Comparison of ENCODE assay signal across 29 mouse cellular contexts in genomic region chr8:21006801-21007200, GRCm38 (mm10). TPM values are rescaled to one million over a fixed set of nuclear protein-coding genes. Genes with fewer than 3 reads are reported as not detected.
DNase-seq lines count a peak whose midpoint lies in the region.
"Had no signal": no experiment of that assay in that cellular context is flagged by ENCODE, and none has a peak within 500 bp of the region (broad histone marks: within the 10 kb centered on the region; RNA-seq: fewer than 3 reads in every experiment).

No protein-coding gene starts in this region.

- DNase-seq in adrenal gland, adult 2 months = peak; percentile 36
- DNase-seq in adrenal gland, postnatal 25 days = no peak
- DNase-seq in 3T3-L1 (ENCODE audit: low read depth, low spot score) (peak; percentile 0), R1 (ENCODE audit: low read depth, low spot score) (peak; percentile 70)
- DNase-seq in cerebellum, postnatal 36 days = no peak
- DNase-seq in kidney, postnatal 10 days = no peak
- DNase-seq: adrenal gland, postnatal 36 days; cerebellum, adult 11-12 months; cerebellum, adult 2 months; cerebellum, adult 9-10 months; cerebellum, postnatal 10 days; cerebellum, postnatal 25 days; embryo, embryonic 11 days had no signal

RNA-seq across cellular contexts. Expression of gene Defa21, which starts 18.5 kb away (rescaled TPM):
- total RNA-seq in adrenal gland, adult 2 months (2021) = not detected
- polyA plus RNA-seq in adrenal gland, adult 2 months (2012; rRNA removed) = not detected in 2 replicates
- total RNA-seq in adrenal gland, postnatal 25 days (2021) = not detected in 2 replicates
- total RNA-seq: adrenal gland, adult 18-20 months; adrenal gland, postnatal 36 days; common myeloid progenitor, adult 5-6 weeks; G1E; gastrocnemius, adult 18-20 months had no signal
- polyA plus RNA-seq: activated CD4-positive, CD25-positive, alpha-beta regulatory T cell, adult 4 months; C2C12; cerebellum, adult 2 months; embryonic facial prominence, embryonic 11.5 days; embryonic facial prominence, embryonic 13.5 days; embryonic facial prominence, embryonic 15.5 days; erythroblast, embryonic 14.5 days; forebrain, embryonic 10.5 days; forebrain, embryonic 12.5 days; forebrain, embryonic 14.5 days; forebrain, embryonic 16.5 days; frontal cortex, adult 2 months; G1E; Patski had no signal

RNA-seq across cellular contexts. Expression of gene Defa23, which starts 48.0 kb away (rescaled TPM):
- not detected for total RNA-seq in adrenal gland, adult 2 months (2021)
- polyA plus RNA-seq in adrenal gland, adult 2 months (2012; rRNA removed) = not detected in 2 replicates
- total RNA-seq in adrenal gland, postnatal 25 days (2021) = not detected in 2 replicates
- total RNA-seq: adrenal gland, adult 18-20 months; adrenal gland, postnatal 36 days; common myeloid progenitor, adult 5-6 weeks; G1E; gastrocnemius, adult 18-20 months had no signal
- polyA plus RNA-seq: activated CD4-positive, CD25-positive, alpha-beta regulatory T cell, adult 4 months; C2C12; cerebellum, adult 2 months; embryonic facial prominence, embryonic 11.5 days; embryonic facial prominence, embryonic 13.5 days; embryonic facial prominence, embryonic 15.5 days; erythroblast, embryonic 14.5 days; forebrain, embryonic 10.5 days; forebrain, embryonic 12.5 days; forebrain, embryonic 14.5 days; forebrain, embryonic 16.5 days; frontal cortex, adult 2 months; G1E; Patski had no signal

RNA-seq across cellular contexts. Expression of gene Defa35, which starts 58.0 kb away (rescaled TPM):
- not detected for total RNA-seq in adrenal gland, adult 2 months (2021)
- not detected in 2 replicates for polyA plus RNA-seq in adrenal gland, adult 2 months (2012; rRNA removed)
- not detected in 2 replicates for total RNA-seq in adrenal gland, postnatal 25 days (2021)
- total RNA-seq: adrenal gland, adult 18-20 months; adrenal gland, postnatal 36 days; common myeloid progenitor, adult 5-6 weeks; G1E; gastrocnemius, adult 18-20 months had no signal
- polyA plus RNA-seq: activated CD4-positive, CD25-positive, alpha-beta regulatory T cell, adult 4 months; C2C12; cerebellum, adult 2 months; embryonic facial prominence, embryonic 11.5 days; embryonic facial prominence, embryonic 13.5 days; embryonic facial prominence, embryonic 15.5 days; erythroblast, embryonic 14.5 days; forebrain, embryonic 10.5 days; forebrain, embryonic 12.5 days; forebrain, embryonic 14.5 days; forebrain, embryonic 16.5 days; frontal cortex, adult 2 months; G1E; Patski had no signal

Comparison
In these comparisons a context has a peak if more than half of its experiments do, and no peak if none do; other contexts are left out.
1. DNase-seq: peak in adrenal gland, adult 2 months (single experiment), 3T3-L1 (single experiment) and R1 (single experiment); none in adrenal gland, postnatal 25 days (single experiment), cerebellum, postnatal 36 days (0 of 2) and kidney, postnatal 10 days (single experiment).